Mouse (Mus musculus): ENCODE results near the gene Stag2.

DNA sequence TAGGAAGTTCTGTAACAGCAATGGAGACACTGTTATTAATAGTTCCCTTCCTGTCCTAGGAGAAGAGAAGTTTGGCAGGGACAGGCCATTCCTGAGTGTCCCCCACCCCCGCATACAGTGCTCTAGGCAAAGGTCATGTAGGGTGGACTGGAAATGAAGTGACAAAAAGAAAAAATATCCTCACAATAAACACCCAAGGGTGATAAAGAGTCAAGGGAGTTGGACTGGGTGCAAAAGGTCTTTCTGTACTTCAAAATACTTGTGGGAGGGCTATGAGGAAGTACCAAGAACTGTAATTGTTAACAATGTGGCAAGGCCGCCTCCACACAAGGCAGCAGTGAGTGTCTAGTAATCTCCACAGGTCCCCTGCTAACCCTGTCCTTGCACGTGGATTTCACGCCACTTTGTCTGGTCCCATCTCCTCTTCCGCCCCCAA lies 1.1 kb upstream of the Stag2 start:
- no peak for TF ChIP-seq CTCF (IDR thresholded peaks at IDR 0.05; ENCODE audit: extremely low read depth, insufficient read depth, insufficient read length, insufficient replicate concordance)
- no peak for TF ChIP-seq POLR2A (IDR thresholded peaks at IDR 0.05; ENCODE audit: low read depth, low read length)

Data from spleen, adult 2 months (tissue).